Mouse (Mus musculus): ENCODE results near the gene 4930447C04Rik. TPM values are rescaled to one million over a fixed set of nuclear protein-coding genes. Genes with fewer than 3 reads are reported as not detected.

The 4930447C04Rik gene
- polyA plus RNA-seq, 1 experiment from 2014 or later, result 1.3 TPM

DNA sequence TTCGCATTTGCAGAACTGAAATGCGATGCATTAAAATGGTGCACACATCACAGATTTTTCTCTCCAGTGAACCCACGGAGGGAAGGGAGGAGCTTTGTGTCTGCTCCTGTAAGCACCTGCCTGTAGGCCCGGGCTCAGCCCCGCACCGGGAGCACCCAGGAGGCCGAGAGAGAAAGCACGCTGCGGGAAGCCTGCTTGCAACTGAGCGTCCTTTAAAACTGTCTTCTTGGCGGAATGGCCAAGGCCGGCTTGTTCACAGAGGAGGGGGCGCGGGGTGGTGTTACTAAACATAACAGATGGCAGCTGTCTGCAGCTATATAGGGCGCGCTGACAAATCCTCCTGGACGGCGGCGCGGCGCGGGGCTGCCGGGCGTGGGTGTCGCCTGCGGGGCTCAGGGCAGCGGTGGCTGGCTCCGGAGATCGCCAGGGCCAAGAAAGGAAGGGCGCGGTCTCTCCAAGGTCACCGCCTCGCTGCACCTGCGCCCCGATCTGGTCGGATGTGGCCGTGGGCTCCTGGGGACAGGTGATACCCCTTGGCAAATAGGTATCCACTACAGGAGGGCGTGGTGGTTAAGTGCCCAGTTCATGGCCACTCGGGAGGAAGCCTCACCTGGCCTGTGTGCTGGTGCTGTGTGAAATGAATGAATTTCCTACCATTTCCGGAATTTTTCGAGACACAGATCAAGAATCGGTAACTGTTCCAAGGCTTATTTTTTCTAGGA is 108.7 kb downstream of the 4930447C04Rik start:
- H3K4me2 ChIP-seq, result peak overlapping the region; percentile 40
- no peaks in the 10 kb centered on the region for H3K9me3 ChIP-seq (ENCODE audit: control insufficient read depth, low read length)
- H3K4me3 ChIP-seq (ENCODE audit: low read depth, low read length), result peak overlapping the region; percentile 20
- H3K27me3 ChIP-seq (ENCODE audit: control insufficient read depth, insufficient read depth, low read length), result peaks cover 36% of the 10 kb centered on the region
- peaks cover 2% of the 10 kb centered on the region; the same call in 1 of the 2 replicates for H3K4me1 ChIP-seq (ENCODE audit: control insufficient read depth, insufficient read depth, low read length)
- peak overlapping the region; percentile 30; the same call in 1 of the 2 replicates for H3K9ac ChIP-seq (ENCODE audit: low read length)
- H3K36me3 ChIP-seq (ENCODE audit: control insufficient read depth, insufficient read depth, low read length), result no peaks in the 10 kb centered on the region
- 10% methylated on average over 42 of the region's 42 CpGs for WGBS
- H3K27ac ChIP-seq (ENCODE audit: low read depth, low read length), result no peak overlapping the region
- no peak for DNase-seq (ENCODE audit: low spot score, missing footprints)
- peak; percentile 64 for ATAC-seq (ENCODE audit: low FRiP score)

Other genes starting within 250 kb of the 4930447C04Rik start
- gene Ppm1a, start 183.3 kb downstream of the 4930447C04Rik start, polyA plus RNA-seq (2014; fragmentation: Nextera tagmentation; extraction: Ambion mirVana), result 70.6 and 77.5 TPM in 2 replicates
- 0.03 TPM in 1 of 2 replicates, not detected in the other for gene Six6, start 882 bp downstream of the 4930447C04Rik start, polyA plus RNA-seq (2014; fragmentation: Nextera tagmentation; extraction: Ambion mirVana)
- gene Six1, start 113.1 kb upstream of the 4930447C04Rik start, polyA plus RNA-seq (2014; fragmentation: Nextera tagmentation; extraction: Ambion mirVana), result 10.4 and 12.1 TPM in 2 replicates
- 2.9 and 3.0 TPM in 2 replicates for gene Six4, start 172.7 kb upstream of the 4930447C04Rik start, polyA plus RNA-seq (2014; fragmentation: Nextera tagmentation; extraction: Ambion mirVana)
- 36.8 and 38.7 TPM in 2 replicates for gene Mnat1, start 182.9 kb upstream of the 4930447C04Rik start, polyA plus RNA-seq (2014; fragmentation: Nextera tagmentation; extraction: Ambion mirVana)

Data from midbrain, embryonic 11.5 days (tissue).